Mouse (Mus musculus) limb, embryonic 12.5 days (tissue): ENCODE results near the gene Cwc22. TPM values are rescaled to one million over a fixed set of nuclear protein-coding genes. Genes with fewer than 3 reads are reported as not detected.

Experiments
- ATAC-seq: fragments of 200-750 bp; cut with Nextera tagmentation; 2 replicates; pipeline ENCODE4 v1.8.0; 2017; ENCODE audit warnings: low read depth, moderate TSS enrichment; ENCODE audit not compliant: insufficient number of reproducible peaks, insufficient read depth, low FRiP score, low TSS enrichment
- H3K27ac ChIP-seq: fragments of 300-500 bp; sonication (generic); 2 replicates; pipeline ENCODE4 v1.5.1; 2016; ENCODE audit warnings: mild to moderate bottlenecking, moderate library complexity
- H3K27me3 ChIP-seq: fragments of 300-500 bp; sonication (generic); 2 replicates; pipeline ENCODE4 v1.6.1; 2016; ENCODE audit warnings: mild to moderate bottlenecking, moderate library complexity
- H3K36me3 ChIP-seq: fragments of 300-500 bp; sonication (generic); 2 replicates; pipeline ENCODE4 v1.6.1; 2016; ENCODE audit warnings: mild to moderate bottlenecking, moderate library complexity
- H3K4me1 ChIP-seq: fragments of 300-500 bp; sonication (generic); replicated peaks from 2 replicates; pipeline ENCODE4 v1.6.1; 2016
- H3K4me2 ChIP-seq: fragments of 300-500 bp; sonication (generic); 2 replicates; pipeline ENCODE4 v1.6.1; 2016; ENCODE audit warnings: mild to moderate bottlenecking, moderate library complexity
- H3K4me3 ChIP-seq: fragments of 300-500 bp; sonication (generic); replicated peaks from 2 replicates; pipeline ENCODE4 v1.5.1; 2016; ENCODE audit warnings: mild to moderate bottlenecking
- H3K9ac ChIP-seq: fragments of 300-500 bp; sonication (generic); replicated peaks from 2 replicates; pipeline ENCODE4 v1.6.1; 2016; ENCODE audit warnings: mild to moderate bottlenecking, moderate library complexity
- H3K9me3 ChIP-seq: fragments of 300-500 bp; sonication (generic); 2 replicates; pipeline ENCODE4 v1.6.1; 2016; ENCODE audit warnings: mild to moderate bottlenecking, moderate library complexity
- WGBS: fragments of 180-500 bp; shearing (Covaris S2); methylation state at CpG from one replicate; pipeline ENCODE4 v1.1.7; 2016; 5-methylcytosine and 5-hydroxymethylcytosine counted together
- polyA plus RNA-seq: library from polyadenylated mRNA; unstranded; fragments of >200 nt; fragmentation: Nextera tagmentation; extraction: Ambion mirVana; gene quantifications from 2 replicates; pipeline ENCODE4 v1.2.1, GENCODE M21; 2016

The Cwc22 gene
- polyA plus RNA-seq, 1 experiment from 2014 or later: 37.2 TPM

GRCm38 (mm10) chr2:77969956-77970355 lies 23.8 kb upstream of the Cwc22 start:
- Histone ChIP-seq H3K36me3 (no peaks in the 10 kb centered on the region), H3K4me1 (no peaks in the 10 kb centered on the region), H3K4me2 (no peak overlapping the region), H3K9ac (no peak overlapping the region), H3K4me3 (no peak overlapping the region), H3K27me3 (no peaks in the 10 kb centered on the region), H3K27ac (no peak overlapping the region), H3K9me3 (no peaks in the 10 kb centered on the region)
- 96% methylated on average over 4 of the region's 4 CpGs for WGBS
- ATAC-seq: no peak

- Histone ChIP-seq H3K9ac (no peak overlapping the region), H3K27me3 (no peaks in the 10 kb centered on the region), H3K4me2 (no peak overlapping the region), H3K27ac (no peak overlapping the region), H3K36me3 (no peaks in the 10 kb centered on the region), H3K9me3 (no peaks in the 10 kb centered on the region), H3K4me3 (no peak overlapping the region), H3K4me1 (no peaks in the 10 kb centered on the region)
- ATAC-seq: no peak
- WGBS: 96% methylated on average over 3 of the region's 3 CpGs
Measured at GRCm38 (mm10) chr2:77962450-77963193, 16.4 kb upstream of the Cwc22 start.

- no peak overlapping the region for H3K4me2 ChIP-seq
- no peaks in the 10 kb centered on the region for H3K4me1 ChIP-seq
- no peaks in the 10 kb centered on the region for H3K27me3 ChIP-seq
- no peak overlapping the region for H3K27ac ChIP-seq
- H3K36me3 ChIP-seq: no peaks in the 10 kb centered on the region
- H3K9me3 ChIP-seq: no peaks in the 10 kb centered on the region
- no peak for ATAC-seq
- WGBS: 48% methylated on average over 1 of the region's 1 CpGs
- H3K9ac ChIP-seq: no peak overlapping the region
- H3K4me3 ChIP-seq: no peak overlapping the region
Measured at GRCm38 (mm10) chr2:77961256-77961655, 15.1 kb upstream of the Cwc22 start.

- H3K27ac ChIP-seq: no peak overlapping the region
- H3K9me3 ChIP-seq: no peaks in the 10 kb centered on the region
- H3K9ac ChIP-seq: no peak overlapping the region
- 82% methylated on average over 3 of the region's 3 CpGs for WGBS
- H3K4me2 ChIP-seq: no peak overlapping the region
- H3K4me3 ChIP-seq: no peak overlapping the region
- no peak for ATAC-seq
- H3K36me3 ChIP-seq: no peaks in the 10 kb centered on the region
- no peaks in the 10 kb centered on the region for H3K27me3 ChIP-seq
- H3K4me1 ChIP-seq: no peaks in the 10 kb centered on the region
Measured at GRCm38 (mm10) chr2:77960711-77961110, 14.5 kb upstream of the Cwc22 start.

- WGBS: 86% methylated on average over 1 of the region's 1 CpGs
- Histone ChIP-seq H3K4me1 (no peaks in the 10 kb centered on the region), H3K36me3 (no peaks in the 10 kb centered on the region), H3K4me3 (no peak overlapping the region), H3K27me3 (no peaks in the 10 kb centered on the region), H3K9ac (no peak overlapping the region), H3K9me3 (no peaks in the 10 kb centered on the region), H3K27ac (no peak overlapping the region), H3K4me2 (no peak overlapping the region)
- no peak for ATAC-seq
Measured at GRCm38 (mm10) chr2:77959341-77959740, 13.2 kb upstream of the Cwc22 start.

GRCm38 (mm10) chr2:77951415-77951913 lies 5.3 kb upstream of the Cwc22 start:
- H3K9me3 ChIP-seq: no peaks in the 10 kb centered on the region
- WGBS: 85% methylated on average over 6 of the region's 6 CpGs

GRCm38 (mm10) chr2:77950111-77950510 lies 3.9 kb upstream of the Cwc22 start:
- H3K9me3 ChIP-seq: no peaks in the 10 kb centered on the region
- no peaks in the 10 kb centered on the region for H3K36me3 ChIP-seq
- H3K27me3 ChIP-seq: no peaks in the 10 kb centered on the region
- H3K27ac ChIP-seq: no peak overlapping the region
- no peak for ATAC-seq
- peaks cover 3% of the 10 kb centered on the region; the same call in 1 of the 2 replicates for H3K4me1 ChIP-seq
- H3K9ac ChIP-seq: no peak overlapping the region
- no peak overlapping the region for H3K4me3 ChIP-seq
- H3K4me2 ChIP-seq: no peak overlapping the region
- 58% methylated on average over 1 of the region's 1 CpGs for WGBS

More at GRCm38 (mm10) chr2:77951415-77951913, 5.3 kb upstream of the Cwc22 start:
- Histone ChIP-seq H3K4me2 (no peak overlapping the region), H3K36me3 (no peaks in the 10 kb centered on the region), H3K9ac (no peak overlapping the region), H3K27me3 (no peaks in the 10 kb centered on the region), H3K4me1 (no peaks in the 10 kb centered on the region), H3K4me3 (no peak overlapping the region), H3K27ac (no peak overlapping the region)
- ATAC-seq: no peak

GRCm38 (mm10) chr2:77949521-77949920 lies 3.3 kb upstream of the Cwc22 start:
- ATAC-seq: no peak
- 80% methylated on average over 1 of the region's 1 CpGs for whole genome bisulfite sequencing
- H3K27me3 ChIP-seq: no peaks in the 10 kb centered on the region
- H3K36me3 ChIP-seq: no peaks in the 10 kb centered on the region
- no peak overlapping the region for H3K27ac ChIP-seq
- H3K9ac ChIP-seq: no peak overlapping the region
- H3K4me2 ChIP-seq: no peak overlapping the region
- no peaks in the 10 kb centered on the region for H3K9me3 ChIP-seq
- H3K4me1 ChIP-seq: peaks cover 9% of the 10 kb centered on the region
- no peak overlapping the region for H3K4me3 ChIP-seq

GRCm38 (mm10) chr2:77948921-77949320 lies 2.7 kb upstream of the Cwc22 start:
- 81% methylated on average over 2 of the region's 2 CpGs for WGBS
- Histone ChIP-seq H3K4me3 (no peak overlapping the region), H3K9ac (no peak overlapping the region), H3K36me3 (no peaks in the 10 kb centered on the region), H3K27ac (no peak overlapping the region), H3K27me3 (no peaks in the 10 kb centered on the region), H3K4me1 (peaks cover 11% of the 10 kb centered on the region), H3K4me2 (no peak overlapping the region), H3K9me3 (no peaks in the 10 kb centered on the region)
- ATAC-seq: no peak

- no peak for ATAC-seq
- 81% methylated on average over 1 of the region's 1 CpGs for WGBS
Measured at GRCm38 (mm10) chr2:77948126-77948525, 2.0 kb upstream of the Cwc22 start.

GRCm38 (mm10) chr2:77947161-77947870 lies 1.1 kb upstream of the Cwc22 start:
- Histone ChIP-seq H3K4me1 (peaks cover 11% of the 10 kb centered on the region), H3K9ac (no peak overlapping the region), H3K4me2 (no peak overlapping the region), H3K27ac (no peak overlapping the region), H3K27me3 (no peaks in the 10 kb centered on the region), H3K9me3 (no peaks in the 10 kb centered on the region), H3K4me3 (no peak overlapping the region), H3K36me3 (no peaks in the 10 kb centered on the region)
- WGBS: 74% methylated on average over 3 of the region's 3 CpGs
- no peak for ATAC-seq

More at GRCm38 (mm10) chr2:77948126-77948525, 2.0 kb upstream of the Cwc22 start:
- H3K27me3 ChIP-seq: no peaks in the 10 kb centered on the region
- no peak overlapping the region for H3K9ac ChIP-seq
- no peak overlapping the region for H3K27ac ChIP-seq
- H3K4me3 ChIP-seq: no peak overlapping the region
- H3K36me3 ChIP-seq: no peaks in the 10 kb centered on the region
- H3K9me3 ChIP-seq: no peaks in the 10 kb centered on the region
- peaks cover 11% of the 10 kb centered on the region for H3K4me1 ChIP-seq
- H3K4me2 ChIP-seq: no peak overlapping the region
